Mouse (Mus musculus) neural tube, embryonic 12.5 days (tissue): ENCODE data around the gene Zmynd12. TPM values are rescaled to one million over a fixed set of nuclear protein-coding genes. Genes with fewer than 3 reads are reported as not detected.

Experiments
- ATAC-seq: fragments of 200-750 bp; cut with Nextera tagmentation; 2 replicates; pipeline ENCODE4 v1.8.0; 2017; ENCODE audit warnings: low read depth, mild to moderate bottlenecking, moderate TSS enrichment, moderate library complexity; ENCODE audit not compliant: low FRiP score
- H3K27ac ChIP-seq: fragments of 300-500 bp; sonication (generic); 2 replicates; pipeline ENCODE4 v1.5.1; 2016
- H3K27me3 ChIP-seq: fragments of 300-500 bp; sonication (generic); replicated peaks from 2 replicates; pipeline ENCODE4 v1.6.1; 2016; ENCODE audit warnings: mild to moderate bottlenecking
- H3K36me3 ChIP-seq: fragments of 300-500 bp; sonication (generic); 2 replicates; pipeline ENCODE4 v1.6.1; 2016; ENCODE audit warnings: mild to moderate bottlenecking
- H3K4me1 ChIP-seq: fragments of 300-500 bp; sonication (generic); 2 replicates; pipeline ENCODE4 v1.6.1; 2016
- H3K4me2 ChIP-seq: fragments of 300-500 bp; sonication (generic); replicated peaks from 2 replicates; pipeline ENCODE4 v1.6.1; 2016; ENCODE audit warnings: mild to moderate bottlenecking
- H3K4me3 ChIP-seq: fragments of 300-500 bp; sonication (generic); 2 replicates; pipeline ENCODE4 v1.5.1; 2016
- H3K9ac ChIP-seq: fragments of 300-500 bp; sonication (generic); 2 replicates; pipeline ENCODE4 v1.6.1; 2016; ENCODE audit warnings: mild to moderate bottlenecking
- H3K9me3 ChIP-seq: fragments of 300-500 bp; sonication (generic); 2 replicates; pipeline ENCODE4 v1.6.1; 2016; ENCODE audit warnings: mild to moderate bottlenecking
- WGBS: fragments of 180-500 bp; shearing (Covaris S2); methylation state at CpG from one replicate; pipeline ENCODE4 v1.1.7; 2016; 5-methylcytosine and 5-hydroxymethylcytosine counted together
- polyA plus RNA-seq: library from polyadenylated mRNA; unstranded; fragments of >200 nt; fragmentation: Nextera tagmentation; extraction: Ambion mirVana; gene quantifications from 2 replicates; pipeline ENCODE4 v1.2.1, GENCODE M21; 2016

Zmynd12 gene
- polyA plus RNA-seq, 1 experiment from 2014 or later, result 0.55 TPM

- no peak overlapping the region for H3K4me3 ChIP-seq
- H3K9ac ChIP-seq, result no peak overlapping the region
- no peak for ATAC-seq
- H3K36me3 ChIP-seq, result no peaks in the 10 kb centered on the region
- H3K9me3 ChIP-seq, result no peaks in the 10 kb centered on the region
- no peaks in the 10 kb centered on the region for H3K27me3 ChIP-seq
- no peak overlapping the region for H3K4me2 ChIP-seq
- WGBS, result 90% methylated on average over 3 of the region's 3 CpGs
- no peak overlapping the region for H3K27ac ChIP-seq
- peaks cover 22% of the 10 kb centered on the region for H3K4me1 ChIP-seq
These were observed 4.7 kb upstream of the Zmynd12 start for GRCm38 (mm10) chr4:119417894-119418293.

- ATAC-seq, result no peak
- Histone ChIP-seq H3K4me1 (peaks cover 19% of the 10 kb centered on the region), H3K4me2 (peak overlapping the region; percentile 88), H3K4me3 (peak overlapping the region; percentile 65), H3K27ac (no peak overlapping the region), H3K9me3 (no peaks in the 10 kb centered on the region), H3K27me3 (no peaks in the 10 kb centered on the region), H3K36me3 (no peaks in the 10 kb centered on the region), H3K9ac (peak overlapping the region; percentile 77)
- 74% methylated on average over 3 of the region's 3 CpGs for whole genome bisulfite sequencing
These were observed 1.4 kb upstream of the Zmynd12 start for GRCm38 (mm10) chr4:119421191-119421590.

GRCm38 (mm10) chr4:119421921-119422293 lies 707 bp upstream of the Zmynd12 start:
- no peaks in the 10 kb centered on the region for H3K9me3 ChIP-seq
- H3K36me3 ChIP-seq, result no peaks in the 10 kb centered on the region
- H3K9ac ChIP-seq, result peak overlapping the region; percentile 77
- H3K4me3 ChIP-seq, result peak overlapping the region; percentile 65
- 0% methylated on average over 31 of the region's 31 CpGs for WGBS
- peak overlapping the region; percentile 64 for H3K27ac ChIP-seq
- peak; percentile 61 for ATAC-seq
- peaks cover 19% of the 10 kb centered on the region for H3K4me1 ChIP-seq
- H3K27me3 ChIP-seq, result no peaks in the 10 kb centered on the region
- H3K4me2 ChIP-seq, result peak overlapping the region; percentile 88

- no peak for ATAC-seq
- Histone ChIP-seq H3K4me3 (no peak overlapping the region), H3K4me1 (peaks cover 19% of the 10 kb centered on the region), H3K36me3 (no peaks in the 10 kb centered on the region), H3K9me3 (no peaks in the 10 kb centered on the region), H3K27me3 (no peaks in the 10 kb centered on the region; the same call in 1 of the 2 replicates), H3K27ac (no peak overlapping the region), H3K4me2 (no peak overlapping the region), H3K9ac (no peak overlapping the region)
- 95% methylated on average over 2 of the region's 2 CpGs for WGBS
These were observed 2.5 kb downstream of the Zmynd12 start for GRCm38 (mm10) chr4:119425077-119425476.

GRCm38 (mm10) chr4:119425601-119426000 lies 3.0 kb downstream of the Zmynd12 start:
- Histone ChIP-seq H3K36me3 (no peaks in the 10 kb centered on the region), H3K4me1 (peaks cover 19% of the 10 kb centered on the region), H3K4me3 (no peak overlapping the region), H3K27me3 (no peaks in the 10 kb centered on the region; the same call in 1 of the 2 replicates), H3K9me3 (no peaks in the 10 kb centered on the region), H3K9ac (no peak overlapping the region), H3K4me2 (no peak overlapping the region), H3K27ac (no peak overlapping the region)
- no peak for ATAC-seq
- 58% methylated on average over 2 of the region's 2 CpGs for WGBS

- Histone ChIP-seq H3K27ac (no peak overlapping the region), H3K36me3 (no peaks in the 10 kb centered on the region), H3K4me2 (no peak overlapping the region), H3K9ac (no peak overlapping the region), H3K4me1 (peaks cover 8% of the 10 kb centered on the region), H3K27me3 (no peaks in the 10 kb centered on the region; the same call in 1 of the 2 replicates), H3K4me3 (no peak overlapping the region), H3K9me3 (no peaks in the 10 kb centered on the region)
- no peak for ATAC-seq
- WGBS, result 45% methylated on average over 2 of the region's 2 CpGs
These were observed 5.1 kb downstream of the Zmynd12 start for GRCm38 (mm10) chr4:119427680-119428079.

GRCm38 (mm10) chr4:119430678-119431077 lies 8.1 kb downstream of the Zmynd12 start:
- Histone ChIP-seq H3K9me3 (peaks cover 2% of the 10 kb centered on the region), H3K4me2 (no peak overlapping the region), H3K4me1 (no peaks in the 10 kb centered on the region), H3K9ac (no peak overlapping the region), H3K27ac (no peak overlapping the region), H3K4me3 (no peak overlapping the region), H3K27me3 (no peaks in the 10 kb centered on the region; the same call in 1 of the 2 replicates), H3K36me3 (no peaks in the 10 kb centered on the region)
- ATAC-seq, result no peak
- 29% methylated on average over 5 of the region's 5 CpGs for WGBS

GRCm38 (mm10) chr4:119437936-119438335 lies 15.3 kb downstream of the Zmynd12 start:
- ATAC-seq, result no peak
- Histone ChIP-seq H3K4me1 (no peaks in the 10 kb centered on the region; the same call in 1 of the 2 replicates), H3K9me3 (peaks cover 6% of the 10 kb centered on the region), H3K36me3 (no peaks in the 10 kb centered on the region), H3K4me2 (no peak overlapping the region), H3K27me3 (no peaks in the 10 kb centered on the region), H3K27ac (no peak overlapping the region), H3K9ac (no peak overlapping the region), H3K4me3 (no peak overlapping the region)
- 93% methylated on average over 2 of the region's 2 CpGs for WGBS

GRCm38 (mm10) chr4:119441836-119442235 lies 19.2 kb downstream of the Zmynd12 start:
- no peak for ATAC-seq
- H3K4me1 ChIP-seq, result no peaks in the 10 kb centered on the region; the same call in 1 of the 2 replicates
- 90% methylated on average over 4 of the region's 4 CpGs for WGBS

GRCm38 (mm10) chr4:119442539-119442938 lies 19.9 kb downstream of the Zmynd12 start:
- Histone ChIP-seq H3K4me1 (no peaks in the 10 kb centered on the region; the same call in 1 of the 2 replicates), H3K36me3 (no peaks in the 10 kb centered on the region), H3K27ac (no peak overlapping the region), H3K9ac (no peak overlapping the region), H3K4me2 (no peak overlapping the region), H3K9me3 (no peaks in the 10 kb centered on the region), H3K4me3 (no peak overlapping the region), H3K27me3 (no peaks in the 10 kb centered on the region)
- ATAC-seq, result no peak
- WGBS, result 51% methylated on average over 6 of the region's 6 CpGs

More at GRCm38 (mm10) chr4:119441836-119442235, 19.2 kb downstream of the Zmynd12 start:
- Histone ChIP-seq H3K27me3 (no peaks in the 10 kb centered on the region), H3K36me3 (no peaks in the 10 kb centered on the region), H3K9ac (no peak overlapping the region), H3K9me3 (no peaks in the 10 kb centered on the region), H3K27ac (no peak overlapping the region), H3K4me2 (no peak overlapping the region), H3K4me3 (no peak overlapping the region)

GRCm38 (mm10) chr4:119447261-119447660 lies 24.6 kb downstream of the Zmynd12 start:
- Histone ChIP-seq H3K4me3 (no peak overlapping the region), H3K4me2 (no peak overlapping the region), H3K36me3 (no peaks in the 10 kb centered on the region), H3K4me1 (no peaks in the 10 kb centered on the region; the same call in 1 of the 2 replicates), H3K27ac (no peak overlapping the region), H3K27me3 (no peaks in the 10 kb centered on the region), H3K9ac (no peak overlapping the region), H3K9me3 (no peaks in the 10 kb centered on the region)
- WGBS, result 94% methylated on average over 6 of the region's 6 CpGs
- ATAC-seq, result no peak

GRCm38 (mm10) chr4:119447786-119448185 lies 25.2 kb downstream of the Zmynd12 start:
- no peak for ATAC-seq
- no peaks in the 10 kb centered on the region for H3K4me1 ChIP-seq
- H3K27ac ChIP-seq, result no peak overlapping the region
- no peak overlapping the region for H3K4me2 ChIP-seq
- no peaks in the 10 kb centered on the region for H3K9me3 ChIP-seq
- no peak overlapping the region for H3K4me3 ChIP-seq
- no peak overlapping the region for H3K9ac ChIP-seq
- no peaks in the 10 kb centered on the region for H3K27me3 ChIP-seq
- H3K36me3 ChIP-seq, result no peaks in the 10 kb centered on the region
- 75% methylated on average over 3 of the region's 3 CpGs for WGBS

- H3K9ac ChIP-seq, result no peak overlapping the region
- 77% methylated on average over 7 of the region's 7 CpGs for WGBS
- no peak for ATAC-seq
These were observed 27.8 kb downstream of the Zmynd12 start for GRCm38 (mm10) chr4:119450436-119450835.

More at GRCm38 (mm10) chr4:119450436-119450835, 27.8 kb downstream of the Zmynd12 start:
- H3K36me3 ChIP-seq, result no peaks in the 10 kb centered on the region
- no peak overlapping the region for H3K27ac ChIP-seq
- H3K27me3 ChIP-seq, result no peaks in the 10 kb centered on the region
- peaks cover 3% of the 10 kb centered on the region; the same call in 1 of the 2 replicates for H3K4me1 ChIP-seq
- H3K4me3 ChIP-seq, result no peak overlapping the region
- no peak overlapping the region for H3K4me2 ChIP-seq
- H3K9me3 ChIP-seq, result no peaks in the 10 kb centered on the region
